Mouse (Mus musculus) embryonic fibroblast, embryonic 13.5 days (primary cell): ENCODE results near the gene Sox12.

Source experiments
- CTCF ChIP-seq: IDR thresholded peaks from 2 replicates; pipeline ENCODE4 v1.5.1; 2011; ENCODE audit warnings: mild to moderate bottlenecking, control low read depth, low read length, moderate library complexity, borderline replicate concordance; ENCODE audit not compliant: insufficient read depth
- POLR2A ChIP-seq: IDR thresholded peaks from 2 replicates; pipeline ENCODE4 v1.6.1; 2011; ENCODE audit warnings: low read depth, mild to moderate bottlenecking, control low read depth, low read length, moderate library complexity

GRCm38 (mm10) chr2:152373547-152373946 is 24.3 kb downstream of the Sox12 start:
- no peak for TF ChIP-seq POLR2A
- TF ChIP-seq CTCF: no peak
